Mouse (Mus musculus) bone marrow, adult 2 months (tissue): ENCODE results near the gene Wbp11.

Experiments used
- CTCF ChIP-seq: fragments of 200-500 bp; IDR thresholded peaks from 2 replicates; pipeline ENCODE4 v1.5.1; 2011; ENCODE audit warnings: low read length, control low read depth; ENCODE audit not compliant: control insufficient read depth, insufficient read depth
- POLR2A ChIP-seq: fragments of 200-500 bp; IDR thresholded peaks from 2 replicates; pipeline ENCODE4 v1.6.1; 2011; ENCODE audit warnings: low read depth, mild to moderate bottlenecking, control low read depth, low read length, borderline replicate concordance; ENCODE audit not compliant: control insufficient read depth

GRCm38 (mm10) chr6:136824987-136825386 lies 3.0 kb downstream of the Wbp11 start:
- TF ChIP-seq CTCF (no peak), POLR2A (no peak)
